17 mouse cellular contexts compared by ENCODE assay signal in the genomic region with DNA sequence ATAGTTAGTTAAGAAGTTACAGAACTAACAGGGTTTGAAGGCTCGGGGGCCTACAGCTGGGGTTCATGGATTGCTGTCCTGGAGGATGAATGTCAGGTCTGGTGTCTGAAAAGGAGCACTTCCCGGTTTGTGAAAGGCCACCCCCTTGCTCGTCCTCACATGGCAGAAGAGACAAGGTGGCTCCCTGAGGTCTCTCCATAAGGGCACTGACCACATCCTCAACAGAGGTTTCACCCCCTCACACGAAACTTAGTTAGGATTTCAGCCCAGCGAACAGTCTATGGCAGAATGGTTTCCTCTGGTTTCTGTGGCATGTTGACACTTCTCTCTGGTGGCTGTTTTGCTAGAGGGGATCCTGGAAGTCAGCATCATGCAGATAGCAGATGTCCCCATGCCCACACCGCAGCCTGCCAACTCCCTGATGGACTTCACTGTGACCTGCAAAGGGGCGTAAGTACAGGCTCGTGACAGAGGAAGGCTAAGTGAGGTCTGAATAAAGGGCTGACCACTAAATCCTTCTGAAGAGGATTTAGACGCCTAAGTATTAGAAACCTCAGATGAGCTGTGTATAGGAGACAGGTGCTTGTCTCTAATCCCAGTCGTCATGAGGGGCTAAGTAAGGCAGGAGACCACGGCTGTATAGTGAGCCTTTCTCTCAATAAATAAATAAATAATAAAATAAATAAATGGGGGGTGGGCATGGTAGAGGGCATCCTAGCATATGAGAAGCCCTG.
"Had no signal": no experiment of that assay in that cellular context is flagged by ENCODE, and none has a peak within 500 bp of the region (broad histone marks: within the 10 kb centered on the region; RNA-seq: fewer than 3 reads in every experiment).

No protein-coding gene starts in this region.

- H3K36me3 ChIP-seq: liver, embryonic 13.5 days; midbrain, embryonic 12.5 days; stomach, embryonic 15.5 days had no signal

- ATAC-seq: inflammation-experienced regulatory T-cells, adult 6 months; intestine, embryonic 16.5 days had no signal

- H3K4me1 ChIP-seq: liver, embryonic 13.5 days; stomach, embryonic 15.5 days had no signal

- DNase-seq: kidney, adult 18-20 months; kidney, postnatal 25 days; layer of hippocampus, adult 9-11 months; liver, embryonic 13.5 days; lung, adult 2 months; lung, postnatal 14 days; lung, postnatal 4 days; right cerebral cortex, postnatal 4 days; thymus, postnatal 25 days had no signal

- H3K27ac ChIP-seq: kidney, postnatal 0 days; layer of hippocampus, adult 2 months; left cerebral cortex, adult 2 months; liver, embryonic 13.5 days; midbrain, embryonic 12.5 days; stomach, embryonic 15.5 days had no signal

- H3K9ac ChIP-seq: liver, embryonic 13.5 days; midbrain, embryonic 12.5 days; stomach, embryonic 15.5 days had no signal

- H3K4me3 ChIP-seq: layer of hippocampus, adult 2 months; left cerebral cortex, adult 2 months; liver, embryonic 13.5 days; megakaryocyte, embryonic 14.5 days; midbrain, embryonic 12.5 days; stomach, embryonic 15.5 days had no signal

- H3K9me3 ChIP-seq: stomach, embryonic 15.5 days had no signal

- H3K27me3 ChIP-seq: liver, embryonic 13.5 days; stomach, embryonic 15.5 days had no signal

- H3K4me2 ChIP-seq: liver, embryonic 13.5 days; midbrain, embryonic 12.5 days; stomach, embryonic 15.5 days had no signal
